Mouse (Mus musculus) MEL (cell line): Measurements from ENCODE around the gene Slc38a5. TPM values are rescaled to one million over a fixed set of nuclear protein-coding genes. Genes with fewer than 3 reads are reported as not detected.

Experiments used
- DNase-seq: peaks from one replicate; pipeline ENCODE4 v3.0.0; 2011; ENCODE audit warnings: low read depth, low spot score
- H3K27ac ChIP-seq: 2 replicates; pipeline ENCODE4 v1.5.1; 2012; ENCODE audit warnings: low read depth, mild to moderate bottlenecking, control low read depth, low read length, moderate library complexity; ENCODE audit not compliant: control insufficient read depth
- H3K27me3 ChIP-seq, 2 experiments: fragments of 150-350 bp in 1 of 2; sonication (generic) in 1 of 2; 2 replicates each; pipeline ENCODE4 v1.6.1; 2012; ENCODE audit warnings: low read length in 2 of 2, mild to moderate bottlenecking in 2 of 2, improper control_type of control experiment in 1 of 2, moderate library complexity in 1 of 2; ENCODE audit not compliant: insufficient read depth in 2 of 2, control insufficient read depth in 1 of 2
- H3K36me3 ChIP-seq, 2 experiments: 2 replicates each; pipeline ENCODE4 v1.6.1; 2012 to 2014; ENCODE audit warnings: low read length in 2 of 2, improper control_type of control experiment in 1 of 2, inconsistent platforms in 1 of 2, mild to moderate bottlenecking in 1 of 2; ENCODE audit not compliant: insufficient read depth in 2 of 2, control insufficient read depth in 1 of 2
- H3K4me1 ChIP-seq, 2 experiments: fragments of 150-350 bp in 1 of 2; sonication (generic) in 1 of 2; 2 replicates each; pipeline ENCODE4 v1.6.1; 2012; ENCODE audit warnings: low read length in 2 of 2, improper control_type of control experiment in 1 of 2, mild to moderate bottlenecking in 1 of 2; ENCODE audit not compliant: insufficient read depth in 2 of 2, control insufficient read depth in 1 of 2
- H3K4me3 ChIP-seq, 2 experiments: fragments of 150-350 bp in 1 of 2; sonication (generic) in 1 of 2; 2 replicates each; pipeline ENCODE4 v1.5.1; 2012; ENCODE audit warnings: low read depth in 2 of 2, low read length in 2 of 2, mild to moderate bottlenecking in 2 of 2, moderate library complexity in 2 of 2, control low read depth in 1 of 2, improper control_type of control experiment in 1 of 2; ENCODE audit not compliant: control insufficient read depth in 1 of 2, insufficient read depth in 1 of 2
- H3K79me2 ChIP-seq: 2 replicates; pipeline ENCODE4 v1.6.1; 2012; ENCODE audit warnings: mild to moderate bottlenecking, low read length, moderate library complexity; ENCODE audit not compliant: control insufficient read depth, poor library complexity, insufficient read depth
- H3K9ac ChIP-seq: 2 replicates; pipeline ENCODE4 v1.6.1; 2012; ENCODE audit warnings: low read depth, mild to moderate bottlenecking, control low read depth, low read length, moderate library complexity; ENCODE audit not compliant: control insufficient read depth, poor library complexity, severe bottlenecking
- H3K9me3 ChIP-seq: fragments of 150-350 bp; sonication (generic); replicated peaks from 2 replicates; pipeline ENCODE4 v1.6.1; 2012; ENCODE audit warnings: mild to moderate bottlenecking, low read length, improper control_type of control experiment, moderate library complexity; ENCODE audit not compliant: insufficient read depth
- BHLHE40 ChIP-seq: IDR thresholded peaks from 2 replicates; pipeline ENCODE4 v1.6.1; 2012; ENCODE audit warnings: low read depth, mild to moderate bottlenecking, inconsistent platforms, low read length, improper control_type of control experiment, borderline replicate concordance
- CHD2 ChIP-seq: IDR thresholded peaks from 2 replicates; pipeline ENCODE4 v1.6.1; 2011; ENCODE audit warnings: low read length, improper control_type of control experiment
- CTCF ChIP-seq, 3 experiments: IDR thresholded peaks in 2 of 3; conservative IDR thresholded peaks in 1 of 3; 2 replicates each; pipeline ENCODE4 v1.5.1; 2011 to 2012; ENCODE audit warnings: low read length in 3 of 3, low read depth in 2 of 3, mild to moderate bottlenecking in 2 of 3, improper control_type of control experiment in 1 of 3, inconsistent platforms in 1 of 3, mixed read lengths in 1 of 3, moderate library complexity in 1 of 3; ENCODE audit not compliant: control insufficient read depth in 1 of 3, insufficient read depth in 1 of 3, poor library complexity in 1 of 3, severe bottlenecking in 1 of 3
- HCFC1 ChIP-seq: IDR thresholded peaks from 2 replicates; pipeline ENCODE4 v1.6.1; 2012; ENCODE audit warnings: low read depth, mild to moderate bottlenecking, inconsistent platforms, low read length, improper control_type of control experiment, moderate library complexity
- JUND ChIP-seq: IDR thresholded peaks from 2 replicates; pipeline ENCODE4 v1.6.1; 2011; ENCODE audit warnings: low read depth, mild to moderate bottlenecking, improper control_type of control experiment, low read length
- KAT2A ChIP-seq: conservative IDR thresholded peaks from 2 replicates; pipeline ENCODE4 v1.6.1; 2012; ENCODE audit warnings: low read depth, low read length, improper control_type of control experiment, inconsistent platforms
- MAFK ChIP-seq: IDR thresholded peaks from 2 replicates; pipeline ENCODE4 v1.6.1; 2011; ENCODE audit warnings: low read depth, mild to moderate bottlenecking, low read length, improper control_type of control experiment, borderline replicate concordance
- MAZ ChIP-seq: IDR thresholded peaks from 2 replicates; pipeline ENCODE4 v1.6.1; 2012; ENCODE audit warnings: low read depth, mild to moderate bottlenecking, inconsistent platforms, low read length, improper control_type of control experiment
- MXI1 ChIP-seq: IDR thresholded peaks from 2 replicates; pipeline ENCODE4 v1.6.1; 2011; ENCODE audit warnings: mild to moderate bottlenecking, low read depth, low read length, improper control_type of control experiment
- MYC ChIP-seq: IDR thresholded peaks from 2 replicates; pipeline ENCODE4 v1.6.1; 2011; ENCODE audit warnings: low read depth, mild to moderate bottlenecking, low read length, improper control_type of control experiment, moderate library complexity
- NELFE ChIP-seq: IDR thresholded peaks from 2 replicates; pipeline ENCODE4 v1.6.1; 2011; ENCODE audit warnings: low read depth, low read length, improper control_type of control experiment
- NRF1 ChIP-seq: IDR thresholded peaks from 2 replicates; pipeline ENCODE4 v1.6.1; 2014; ENCODE audit warnings: low read depth, mild to moderate bottlenecking, inconsistent platforms, low read length, improper control_type of control experiment, moderate library complexity; ENCODE audit not compliant: poor library complexity, insufficient read depth, severe bottlenecking
- POLR2A ChIP-seq, 2 experiments: IDR thresholded peaks; 2 replicates each; pipeline ENCODE4 v1.6.1; 2011 to 2012; ENCODE audit warnings: low read length in 2 of 2, mild to moderate bottlenecking in 2 of 2, control low read depth in 1 of 2, improper control_type of control experiment in 1 of 2, low read depth in 1 of 2, moderate library complexity in 1 of 2; ENCODE audit not compliant: control insufficient read depth in 1 of 2, insufficient read depth in 1 of 2, poor library complexity in 1 of 2
- POLR2AphosphoS5 ChIP-seq: IDR thresholded peaks from 2 replicates; pipeline ENCODE4 v1.6.1; 2012; ENCODE audit warnings: low read depth, borderline replicate concordance, mild to moderate bottlenecking, inconsistent platforms, low read length, moderate library complexity, mixed read lengths
- RAD21 ChIP-seq: IDR thresholded peaks from 2 replicates; pipeline ENCODE4 v1.6.1; 2011; ENCODE audit warnings: mild to moderate bottlenecking, low read depth, low read length, improper control_type of control experiment
- SIN3A ChIP-seq: IDR thresholded peaks from 2 replicates; pipeline ENCODE4 v1.6.1; 2012; ENCODE audit warnings: low read length, improper control_type of control experiment, inconsistent platforms
- TAL1 ChIP-seq: IDR thresholded peaks from 2 replicates; pipeline ENCODE4 v1.6.1; 2012; ENCODE audit warnings: mild to moderate bottlenecking, inconsistent platforms, low read length, moderate library complexity, mixed read lengths
- USF1 ChIP-seq: IDR thresholded peaks from 2 replicates; pipeline ENCODE4 v1.6.1; 2014; ENCODE audit warnings: low read depth, mild to moderate bottlenecking, inconsistent platforms, low read length, improper control_type of control experiment, moderate library complexity
- ZC3H11A ChIP-seq: IDR thresholded peaks from 2 replicates; pipeline ENCODE4 v1.6.1; 2012; ENCODE audit warnings: low read depth, mild to moderate bottlenecking, inconsistent platforms, low read length, improper control_type of control experiment
- polyA plus RNA-seq, 2 experiments: library from polyadenylated mRNA; stranded (reverse) in 1 of 2; unstranded in 1 of 2; fragments of >175 nt in 1 of 2; fragments of >200 nt in 1 of 2; gene quantifications; 2 replicates each; pipeline versions ENCODE4 v1.2.1 to v1.2.4; 2012; ENCODE audit warnings: low replicate concordance in 2 of 2, low read depth in 1 of 2; ENCODE audit not compliant: insufficient read length in 2 of 2, insufficient read depth in 1 of 2, missing spikeins in 1 of 2
- total RNA-seq: library from RNA; depleted of rRNA; stranded (reverse); fragments of 300-350 nt; gene quantifications from 2 replicates; pipeline ENCODE4 v1.2.3, GENCODE M21; 2012; rRNA removed

The Slc38a5 gene
- total RNA-seq (63.5 and 100 TPM in 2 replicates), polyA plus RNA-seq (100 to 1,000 TPM in 1 of 2 experiments, not detected in 1; 146 TPM)

DNA sequence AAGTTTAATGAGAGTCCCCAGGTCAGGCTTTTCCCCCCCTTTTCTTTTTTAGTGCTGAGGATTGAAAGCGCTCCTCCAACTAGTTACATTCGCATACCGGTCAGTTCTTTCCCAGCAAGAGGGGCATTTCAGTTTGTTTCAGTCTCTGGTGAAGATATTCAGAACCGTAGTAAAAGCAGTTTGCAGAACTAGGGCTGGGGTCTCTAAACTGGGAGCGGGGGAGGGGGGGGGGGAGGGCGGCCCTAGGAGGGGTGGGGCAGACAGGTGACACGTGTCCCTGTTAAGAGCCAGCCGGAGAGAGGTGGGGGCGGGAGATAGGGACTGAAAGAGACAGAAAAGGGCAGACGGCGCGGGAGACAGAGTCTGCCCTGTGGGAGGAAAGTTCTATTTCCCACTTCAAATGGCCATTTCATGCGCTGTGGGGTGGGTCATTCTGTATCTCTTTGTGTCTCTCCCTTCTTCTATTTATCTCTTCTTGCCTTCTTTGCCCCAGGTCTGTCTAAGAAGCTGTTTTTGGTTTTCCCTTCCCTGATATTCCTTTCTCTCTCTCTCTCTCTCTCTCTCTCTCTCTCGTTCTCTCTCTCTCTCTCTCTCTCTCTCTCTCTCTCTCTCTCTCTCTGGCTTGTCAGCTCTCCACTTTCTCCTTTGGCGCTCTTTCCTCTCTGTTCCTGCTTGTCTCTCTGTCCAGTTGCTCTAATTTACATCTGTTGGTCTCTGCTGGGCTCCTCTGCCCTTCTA is at the start of gene Slc38a5:
Slc38a5 (plus strand) TSS at position 51 of the 738 bp plus-strand sequence.
- peak; percentile 73 for DNase-seq
- H3K4me1 ChIP-seq: peaks cover 2 to 8% of the 10 kb centered on the region in 2 experiments
- H3K79me2 ChIP-seq: no peaks in the 10 kb centered on the region; the same call in 1 of the 2 replicates
- H3K36me3 ChIP-seq: peaks cover 0 to 6% of the 10 kb centered on the region in 2 experiments; a peak in 2 of 4 replicates
- no peaks in the 10 kb centered on the region for H3K27me3 ChIP-seq
- no peaks in the 10 kb centered on the region for H3K9me3 ChIP-seq
- H3K9ac ChIP-seq: peak within 1 kb of the TSS; percentile 64
- H3K27ac ChIP-seq: peak within 1 kb of the TSS; percentile 50
- TF ChIP-seq MAFK: no peak
- no peak for TF ChIP-seq CTCF (IDR thresholded peaks at IDR 0.05 in 2 of 3, conservative IDR thresholded peaks at IDR 0.05 in 1 of 3; ENCODE audit: control insufficient read depth in 1 of 3, insufficient read depth in 1 of 3, low read depth in 2 of 3, low read length in 3 of 3, poor library complexity in 1 of 3, severe bottlenecking in 1 of 3)
- TF ChIP-seq NRF1: no peak
- TF ChIP-seq HCFC1: no peak
- TF ChIP-seq POLR2A (IDR thresholded peaks at IDR 0.05; ENCODE audit: control insufficient read depth in 1 of 2, insufficient read depth in 1 of 2, low read depth in 1 of 2, low read length in 2 of 2, poor library complexity in 1 of 2): peak in 1 of 2 experiments; percentile 52; a peak in 2 of 4 replicates
- TF ChIP-seq MXI1: peak; percentile 13; the same call in 1 of the 2 replicates
- TF ChIP-seq JUND: peak; percentile 93
- no peak for TF ChIP-seq ZC3H11A
- peak; percentile 61 for TF ChIP-seq USF1
- TF ChIP-seq NELFE: peak; percentile 55
- no peak for TF ChIP-seq KAT2A
- peak within 1 kb of the TSS; percentile 59 to 64 for H3K4me3 ChIP-seq

GRCm38 (mm10) chrX:8222296-8222677 is 48.6 kb upstream of the Slc38a5 start:
- H3K27ac ChIP-seq: no peak overlapping the region
- H3K9me3 ChIP-seq: no peaks in the 10 kb centered on the region
- TF ChIP-seq RAD21 (no peak), POLR2AphosphoS5 (no peak), CHD2 (no peak), MAZ (no peak), MYC (no peak), SIN3A (no peak), TAL1 (no peak), BHLHE40 (no peak)
- no peak overlapping the region for H3K9ac ChIP-seq
- peaks cover 0 to 26% of the 10 kb centered on the region in 2 experiments; a peak in 3 of 4 replicates for H3K4me1 ChIP-seq
- no peaks in the 10 kb centered on the region for H3K79me2 ChIP-seq
- DNase-seq: no peak
- no peaks in the 10 kb centered on the region for H3K27me3 ChIP-seq
- no peak overlapping the region for H3K4me3 ChIP-seq
- H3K36me3 ChIP-seq: peaks cover 0 to 6% of the 10 kb centered on the region in 2 experiments; a peak in 2 of 4 replicates
